Mouse (Mus musculus): ENCODE measurements around the gene Slc44a3. TPM values are rescaled to one million over a fixed set of nuclear protein-coding genes. Genes with fewer than 3 reads are reported as not detected.
A peak's percentile ranks its signal among the peaks of the same experiment; 100 is the strongest.

Gene Slc44a3
- polyA plus RNA-seq, 1 experiment from 2014 or later = 15.2 TPM

DNA sequence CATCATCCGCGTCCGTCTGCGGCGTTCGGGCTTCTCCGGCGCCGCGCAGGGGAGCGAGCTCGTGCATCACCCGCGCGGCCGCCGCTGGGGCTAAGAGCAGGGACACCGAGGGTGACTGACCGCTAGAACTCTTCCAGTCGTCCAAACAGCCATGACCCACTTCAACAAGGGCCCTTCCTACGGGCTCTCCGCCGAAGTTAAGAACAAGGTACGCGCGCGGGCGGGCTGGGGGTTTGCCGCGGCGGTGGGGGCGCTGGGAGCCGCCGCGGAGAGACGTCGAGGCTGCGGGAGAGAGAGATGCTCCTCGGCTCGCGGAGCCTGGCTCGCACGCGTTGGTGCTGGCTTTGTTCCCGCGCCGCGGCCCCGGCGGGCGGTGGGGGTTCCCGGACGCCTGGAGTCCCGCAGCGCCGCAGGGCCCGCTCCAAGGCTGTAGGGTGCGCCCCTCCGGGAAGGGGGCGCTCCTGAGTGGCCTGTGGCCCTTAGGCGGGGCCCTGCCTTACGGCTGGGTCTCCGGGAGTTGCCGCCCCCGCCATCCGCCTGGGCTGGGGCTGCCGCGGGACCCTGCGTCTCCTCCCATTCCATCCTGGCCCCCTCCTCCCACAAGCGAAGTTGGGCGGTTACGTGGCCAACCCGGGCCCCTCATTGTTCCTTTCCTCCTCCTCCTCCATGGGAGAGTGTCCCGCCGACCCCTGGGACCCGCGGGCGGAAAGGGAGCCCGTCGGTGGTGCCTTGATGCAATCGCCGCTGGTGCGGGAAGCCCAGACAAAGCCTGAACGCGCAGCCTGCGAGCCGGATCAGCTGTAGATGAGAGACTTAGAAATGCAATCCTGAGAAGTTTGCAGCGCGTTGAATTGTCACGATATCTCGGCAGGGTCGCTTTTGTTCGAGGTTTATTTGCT, 105.3 kb downstream of the Slc44a3 start:
- peak; percentile 70 for ATAC-seq (ENCODE audit: insufficient read depth)
- Histone ChIP-seq H3K4me1 (replicated peaks) (peaks cover 48% of the 10 kb centered on the region), H3K4me3 (replicated peaks) (peak overlapping the region; percentile 71), H3K9ac (peak overlapping the region; percentile 72), H3K36me3 (replicated peaks) (no peaks in the 10 kb centered on the region), H3K9me3 (replicated peaks) (no peaks in the 10 kb centered on the region), H3K27me3 (peaks cover 31% of the 10 kb centered on the region), H3K27ac (replicated peaks) (peak overlapping the region; percentile 81), H3K4me2 (peak overlapping the region; percentile 95)
- WGBS (ENCODE audit: insufficient replicate concordance) = under 1% methylated on average over 93 of the region's 93 CpGs

DNA sequence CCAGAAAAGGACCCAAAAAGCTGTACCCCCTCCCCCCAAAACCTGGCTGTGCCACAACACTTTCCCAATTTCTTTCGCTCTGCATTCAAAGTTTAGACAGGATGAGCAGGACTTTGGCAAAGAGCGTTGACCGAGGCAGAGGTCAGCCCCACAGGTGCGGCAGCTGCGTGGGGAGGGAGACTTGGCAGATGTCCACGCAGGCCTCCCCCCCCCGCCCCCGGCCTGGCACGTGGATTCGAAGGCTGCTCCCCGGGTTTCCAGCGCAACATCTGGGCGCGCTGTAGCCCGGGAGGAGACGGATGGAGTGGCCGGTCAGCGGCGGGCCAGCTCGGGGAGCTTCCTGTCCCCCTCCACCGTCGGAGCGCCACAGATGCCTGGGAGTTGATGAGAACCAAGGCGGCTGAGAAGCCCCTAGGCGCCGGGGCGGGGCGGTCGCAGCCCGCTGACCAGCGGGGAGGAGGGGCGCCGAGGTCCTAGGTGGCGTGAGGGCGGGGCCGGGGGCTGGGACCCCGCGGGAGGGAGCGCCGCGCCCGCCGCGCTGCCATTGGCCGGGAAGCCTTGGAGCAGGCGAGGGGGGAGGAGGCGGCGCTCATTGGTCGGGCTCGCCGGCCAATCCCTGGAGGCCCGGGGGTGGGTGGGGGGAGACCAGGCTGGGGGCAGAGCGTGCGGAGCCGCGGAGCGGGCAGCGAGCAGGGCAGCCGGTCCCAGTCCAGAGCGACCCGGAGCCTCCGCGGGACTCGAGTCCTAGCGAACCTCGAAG, 106.2 kb downstream of the Slc44a3 start, which contains the start of gene Cnn3:
TSS of gene Cnn3 (plus strand) at position 637 of the 760 bp plus-strand sequence.
- Histone ChIP-seq H3K27me3 (peaks cover 31% of the 10 kb centered on the region), H3K27ac (replicated peaks) (peak within 1 kb of the TSS; percentile 81), H3K4me2 (peak within 1 kb of the TSS; percentile 95), H3K9me3 (replicated peaks) (no peaks in the 10 kb centered on the region), H3K4me3 (replicated peaks) (peak within 1 kb of the TSS; percentile 71), H3K9ac (peak within 1 kb of the TSS; percentile 72), H3K36me3 (replicated peaks) (no peaks in the 10 kb centered on the region), H3K4me1 (replicated peaks) (peaks cover 46% of the 10 kb centered on the region)
- under 1% methylated on average over 64 of the region's 66 CpGs for WGBS (ENCODE audit: insufficient replicate concordance)
- peak; percentile 88 for ATAC-seq (ENCODE audit: insufficient read depth)

DNA sequence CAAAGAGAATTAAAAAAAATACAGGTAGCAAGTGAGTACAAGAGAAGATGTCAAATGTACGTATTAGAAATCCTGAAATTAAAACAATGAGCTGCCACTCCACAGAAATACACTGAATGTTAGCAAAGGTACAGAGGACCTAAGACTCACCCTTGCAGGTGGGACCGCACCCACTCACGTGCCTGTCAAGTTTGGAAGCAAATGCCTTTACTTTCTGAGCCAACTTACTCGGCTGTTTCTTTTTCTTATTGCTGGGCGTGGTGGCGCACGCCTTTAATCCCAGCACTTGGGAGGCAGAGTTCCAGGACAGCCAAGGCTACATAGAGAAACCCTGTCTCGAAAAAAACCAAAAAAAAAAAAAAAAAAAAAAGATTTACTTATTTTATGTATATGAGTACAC, 109.8 kb downstream of the Slc44a3 start:
- Histone ChIP-seq H3K36me3 (replicated peaks) (no peaks in the 10 kb centered on the region), H3K4me2 (no peak overlapping the region), H3K9me3 (replicated peaks) (no peaks in the 10 kb centered on the region), H3K4me3 (replicated peaks) (no peak overlapping the region), H3K9ac (no peak overlapping the region), H3K4me1 (replicated peaks) (peaks cover 27% of the 10 kb centered on the region), H3K27me3 (peaks cover 27% of the 10 kb centered on the region), H3K27ac (replicated peaks) (no peak overlapping the region)
- 73% methylated on average over 8 of the region's 8 CpGs for WGBS (ENCODE audit: insufficient replicate concordance)
- no peak for ATAC-seq (ENCODE audit: insufficient read depth)

DNA sequence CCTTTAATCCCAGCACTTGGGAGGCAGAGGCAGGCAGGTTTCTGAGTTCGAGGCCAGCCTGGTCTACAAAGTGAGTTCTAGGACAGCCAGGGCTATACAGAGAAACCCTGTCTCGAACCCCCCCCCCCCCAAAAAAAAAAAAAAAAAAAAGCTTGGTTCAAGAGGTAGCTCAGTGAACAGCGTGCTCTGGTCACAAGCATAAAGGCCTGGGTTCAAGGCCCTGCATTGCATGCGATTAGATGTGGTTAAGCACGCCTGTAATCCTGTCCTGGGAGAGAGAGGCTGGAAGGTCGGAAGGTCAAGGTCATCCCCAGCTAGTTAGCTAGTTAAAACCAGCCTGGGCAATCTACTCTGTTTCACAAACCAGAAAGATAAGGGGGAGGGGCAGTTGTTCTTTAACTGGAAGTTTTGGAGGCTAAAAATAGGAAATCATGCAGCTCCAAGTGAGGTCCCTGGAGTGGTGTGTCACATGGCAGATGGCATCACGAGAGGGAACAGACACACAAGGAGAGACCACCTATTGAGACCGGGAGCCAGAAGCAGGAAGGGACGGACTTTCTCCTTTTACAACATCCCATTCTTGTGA, 113.3 kb downstream of the Slc44a3 start:
- no peak overlapping the region for H3K4me3 ChIP-seq (replicated peaks)
- no peak overlapping the region for H3K27ac ChIP-seq (replicated peaks)
- H3K4me1 ChIP-seq (replicated peaks) = peaks cover 7% of the 10 kb centered on the region; the same call in 1 of the 2 replicates
- H3K4me2 ChIP-seq = no peak overlapping the region
- no peaks in the 10 kb centered on the region for H3K27me3 ChIP-seq
- no peaks in the 10 kb centered on the region for H3K9me3 ChIP-seq (replicated peaks)
- no peaks in the 10 kb centered on the region for H3K36me3 ChIP-seq (replicated peaks)
- no peak overlapping the region for H3K9ac ChIP-seq
- ATAC-seq (ENCODE audit: insufficient read depth) = 0 out of 2 replicates have a peak, but pooled peaks have one; percentile 21
- WGBS (ENCODE audit: insufficient replicate concordance) = 58% methylated on average over 9 of the region's 9 CpGs

DNA sequence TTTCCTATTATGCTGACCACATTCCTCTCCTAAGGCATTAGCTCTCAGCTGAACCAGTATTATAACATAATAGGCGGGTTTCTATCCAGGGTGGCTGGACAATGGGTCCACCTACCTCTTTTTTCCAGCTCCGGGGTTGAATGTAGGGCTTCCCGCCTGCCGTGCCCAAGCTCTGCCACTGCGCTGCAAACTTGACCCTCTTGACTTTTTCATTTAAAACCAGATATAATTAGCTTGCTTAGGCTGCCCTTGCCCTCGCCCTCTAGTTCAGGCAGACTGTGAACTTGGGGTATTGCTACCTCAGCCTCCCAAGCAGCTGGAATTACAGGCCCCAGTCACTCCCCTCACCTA, 114.0 kb downstream of the Slc44a3 start:
- H3K36me3 ChIP-seq (replicated peaks) = no peaks in the 10 kb centered on the region
- no peaks in the 10 kb centered on the region for H3K9me3 ChIP-seq (replicated peaks)
- WGBS (ENCODE audit: insufficient replicate concordance) = 75% methylated on average over 6 of the region's 6 CpGs
- no peak overlapping the region for H3K9ac ChIP-seq
- H3K4me3 ChIP-seq (replicated peaks) = no peak overlapping the region
- ATAC-seq (ENCODE audit: insufficient read depth) = no peak
- H3K27me3 ChIP-seq = no peaks in the 10 kb centered on the region
- no peak overlapping the region for H3K4me2 ChIP-seq
- H3K4me1 ChIP-seq (replicated peaks) = peaks cover 7% of the 10 kb centered on the region; the same call in 1 of the 2 replicates
- no peak overlapping the region for H3K27ac ChIP-seq (replicated peaks)

DNA sequence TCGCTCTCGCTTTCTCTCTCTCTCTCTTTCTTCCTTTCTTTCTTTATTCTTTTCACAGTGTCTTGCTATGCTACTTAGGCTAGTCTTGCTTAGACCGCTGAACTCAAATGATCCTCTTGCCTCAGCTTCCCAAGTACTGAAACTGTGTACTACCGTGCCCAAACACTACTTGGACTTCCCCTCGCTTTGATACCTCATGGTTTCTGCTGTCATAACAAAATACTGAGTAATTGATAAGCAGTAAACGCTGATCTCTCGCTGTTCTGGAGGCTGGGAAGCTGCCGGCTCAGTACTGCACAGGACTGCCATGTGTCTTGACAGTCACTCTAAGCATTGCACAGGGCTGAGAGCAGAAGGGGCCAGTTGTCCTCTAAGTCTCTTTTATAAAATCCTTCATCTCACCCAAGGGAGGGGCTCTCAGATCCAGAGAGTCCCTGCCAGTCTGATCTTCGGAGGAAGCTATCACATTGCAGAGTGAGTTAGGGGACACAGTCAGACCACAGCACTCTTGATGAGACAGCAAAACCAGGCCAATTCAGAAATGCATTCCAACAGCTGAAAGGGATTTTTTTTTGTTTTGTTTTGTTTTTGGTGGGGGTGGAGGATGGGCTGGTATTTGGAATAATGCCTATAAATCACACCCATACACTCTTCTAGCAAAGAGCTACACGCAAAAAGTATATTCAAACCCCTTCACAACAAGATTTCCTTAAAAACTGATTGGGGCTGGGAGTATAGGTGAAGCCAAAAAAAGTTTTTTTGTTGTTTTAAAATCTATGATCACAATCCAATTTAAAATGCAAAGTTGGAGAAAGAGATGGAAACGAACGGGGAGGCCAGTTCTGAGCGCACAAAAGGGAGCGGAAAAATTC, 114.6 kb downstream of the Slc44a3 start:
- Histone ChIP-seq H3K4me3 (replicated peaks) (no peak overlapping the region), H3K36me3 (replicated peaks) (no peaks in the 10 kb centered on the region), H3K27me3 (no peaks in the 10 kb centered on the region), H3K9me3 (replicated peaks) (no peaks in the 10 kb centered on the region), H3K4me1 (replicated peaks) (peaks cover 7% of the 10 kb centered on the region; the same call in 1 of the 2 replicates), H3K4me2 (no peak overlapping the region), H3K27ac (replicated peaks) (no peak overlapping the region), H3K9ac (no peak overlapping the region)
- WGBS (ENCODE audit: insufficient replicate concordance) = 58% methylated on average over 14 of the region's 14 CpGs
- ATAC-seq (ENCODE audit: insufficient read depth) = no peak; the same call in 1 of the 2 replicates

DNA sequence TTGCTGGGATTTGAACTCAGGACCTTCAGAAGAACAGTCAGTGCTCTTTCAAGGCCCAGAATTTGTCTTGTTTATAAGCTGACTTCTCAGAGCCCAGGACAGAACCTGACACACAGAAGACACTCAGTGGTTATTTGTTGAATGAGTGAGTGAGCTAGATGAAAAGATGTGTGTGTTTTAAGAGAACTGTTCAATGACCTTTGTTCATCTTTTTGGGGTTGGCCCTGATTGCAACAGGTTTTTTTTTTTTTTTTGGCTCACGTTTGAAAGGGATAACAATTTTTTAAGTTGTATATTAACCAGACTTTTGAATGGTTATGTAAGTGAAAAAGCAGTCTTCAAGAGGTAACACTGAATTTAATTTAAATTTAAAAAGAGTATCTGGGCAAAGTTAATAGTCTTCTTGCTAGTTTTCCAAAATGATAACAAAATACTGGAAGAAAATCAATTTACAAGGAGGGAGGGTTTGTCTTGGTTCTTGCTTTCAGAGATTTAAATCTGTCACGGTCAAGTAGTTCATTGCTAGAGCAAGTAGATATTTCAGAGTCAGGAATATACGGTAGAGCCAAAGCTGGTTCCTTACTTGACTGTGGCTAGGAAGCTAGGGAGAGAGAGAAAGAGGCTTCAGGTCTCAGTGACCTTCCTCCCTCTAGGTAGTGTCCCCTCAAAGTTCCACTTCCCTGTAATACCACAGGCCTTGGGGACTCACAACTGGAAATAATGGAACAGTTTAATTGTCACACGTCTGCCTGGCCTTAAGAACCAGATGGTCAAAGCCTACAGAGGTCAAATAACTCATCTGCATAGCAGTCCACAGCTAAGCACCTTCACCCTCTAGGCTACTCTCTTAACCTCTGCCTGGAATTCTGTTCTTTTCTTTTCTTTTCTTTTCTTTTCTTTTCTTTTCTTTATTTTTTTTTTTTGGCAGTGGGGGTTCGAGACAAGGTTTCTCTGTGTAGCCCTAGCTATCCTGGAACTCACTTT, 115.7 kb downstream of the Slc44a3 start:
- H3K4me2 ChIP-seq = no peak overlapping the region
- H3K9ac ChIP-seq = no peak overlapping the region
- H3K27ac ChIP-seq (replicated peaks) = peak overlapping the region; percentile 36
- no peak overlapping the region for H3K4me3 ChIP-seq (replicated peaks)
- H3K27me3 ChIP-seq = no peaks in the 10 kb centered on the region
- peaks cover 7% of the 10 kb centered on the region; the same call in 1 of the 2 replicates for H3K4me1 ChIP-seq (replicated peaks)
- WGBS (ENCODE audit: insufficient replicate concordance) = 55% methylated on average over 5 of the region's 5 CpGs
- H3K36me3 ChIP-seq (replicated peaks) = no peaks in the 10 kb centered on the region
- no peaks in the 10 kb centered on the region for H3K9me3 ChIP-seq (replicated peaks)
- ATAC-seq (ENCODE audit: insufficient read depth) = no peak

DNA sequence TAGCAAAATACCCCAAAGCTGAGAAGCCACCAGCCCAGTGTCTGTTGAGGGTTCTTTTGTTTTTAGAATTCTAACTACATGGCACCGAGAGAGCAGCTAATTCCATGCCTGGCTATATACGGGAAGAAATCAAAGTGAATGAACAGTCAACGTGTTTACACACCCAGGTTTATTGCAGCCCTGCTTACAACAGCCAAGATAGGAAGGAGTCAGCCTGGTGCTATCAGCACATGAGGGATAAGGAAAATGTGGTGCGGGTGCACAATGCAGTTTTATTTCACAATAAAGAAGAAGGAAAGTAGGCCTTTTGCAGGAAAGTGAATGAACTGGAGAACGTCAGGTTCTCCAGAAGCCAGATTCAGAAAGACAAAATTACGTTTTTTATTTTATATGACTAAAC, 120.8 kb downstream of the Slc44a3 start:
- Histone ChIP-seq H3K4me1 (replicated peaks) (no peaks in the 10 kb centered on the region), H3K4me2 (no peak overlapping the region), H3K27me3 (no peaks in the 10 kb centered on the region), H3K27ac (replicated peaks) (no peak overlapping the region), H3K9ac (no peak overlapping the region), H3K36me3 (replicated peaks) (no peaks in the 10 kb centered on the region), H3K4me3 (replicated peaks) (no peak overlapping the region), H3K9me3 (replicated peaks) (no peaks in the 10 kb centered on the region)
- 45% methylated on average over 6 of the region's 6 CpGs for WGBS (ENCODE audit: insufficient replicate concordance)
- no peak for ATAC-seq (ENCODE audit: insufficient read depth)

Data from liver, embryonic 15.5 days (tissue).